Mouse (Mus musculus): Measurements from ENCODE around the gene Olfr1233.

Olfr1233 gene

DNA sequence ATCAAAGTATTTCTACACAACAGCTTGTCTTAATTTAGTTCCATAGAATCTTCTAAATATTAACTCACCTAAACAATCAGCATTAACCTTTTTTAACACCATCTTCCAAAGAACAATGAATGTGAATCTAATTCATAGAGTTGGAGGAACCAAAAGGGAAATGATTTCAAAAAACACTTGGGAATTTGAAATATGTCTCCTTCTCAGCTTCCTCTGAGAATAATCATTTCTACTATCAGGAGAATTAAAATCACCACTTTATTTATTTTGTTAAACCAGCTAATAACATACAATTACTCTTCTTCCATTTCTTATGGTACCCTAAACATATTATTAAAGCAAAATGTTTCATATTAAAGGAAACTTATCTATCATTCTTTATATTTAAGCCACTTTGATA lies at the start of gene Olfr1233:
Gene Olfr1233, minus strand, starts transcription at position 101 of the 400 bp plus-strand sequence.
- DNase-seq = no peak

DNA sequence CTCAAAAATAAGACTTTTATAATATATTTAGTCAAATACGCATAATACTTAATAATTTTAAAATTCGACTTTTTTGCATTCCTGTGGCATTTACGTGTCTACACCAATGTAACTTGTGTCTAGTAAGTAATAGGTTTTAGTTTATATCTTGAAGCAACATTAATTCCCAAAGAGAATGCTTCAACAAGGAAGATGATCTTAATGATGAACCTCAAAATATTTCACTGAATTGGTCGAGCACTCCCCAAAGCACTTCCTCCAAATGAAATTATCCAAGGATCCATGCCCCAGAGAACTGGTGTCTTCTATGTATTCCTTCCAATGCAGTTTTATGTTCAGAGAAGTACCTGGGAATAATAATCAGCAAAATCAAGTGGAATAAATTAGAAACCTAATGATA lies 22.6 kb upstream of the Olfr1233 start, which contains the start of gene Olfr1234:
Gene Olfr1234, minus strand, starts transcription at position 101 of the 400 bp plus-strand sequence.
- DNase-seq = no peak

DNA sequence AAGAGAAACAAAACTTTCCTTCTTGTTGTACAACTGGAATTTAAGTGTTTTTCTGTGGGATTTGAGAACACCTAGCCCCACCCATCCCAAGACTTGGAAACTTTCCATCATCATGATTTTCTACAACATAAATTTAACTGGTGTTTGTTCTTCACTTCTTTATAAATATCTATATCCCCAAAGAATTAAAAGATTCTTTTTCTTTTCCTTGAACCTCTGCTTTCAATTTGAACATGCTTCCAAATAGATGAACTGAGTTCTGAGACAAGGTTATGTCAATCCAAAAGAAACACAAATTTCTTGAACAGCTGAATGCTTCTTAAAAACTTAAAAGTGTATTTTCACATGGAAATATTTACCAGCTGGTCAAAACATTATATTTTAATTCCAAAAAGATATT lies 12.6 kb downstream of the Olfr1233 start, which contains the start of gene Olfr1232:
Gene Olfr1232, minus strand, starts transcription at position 101 of the 400 bp plus-strand sequence.
- DNase-seq = no peak

DNA sequence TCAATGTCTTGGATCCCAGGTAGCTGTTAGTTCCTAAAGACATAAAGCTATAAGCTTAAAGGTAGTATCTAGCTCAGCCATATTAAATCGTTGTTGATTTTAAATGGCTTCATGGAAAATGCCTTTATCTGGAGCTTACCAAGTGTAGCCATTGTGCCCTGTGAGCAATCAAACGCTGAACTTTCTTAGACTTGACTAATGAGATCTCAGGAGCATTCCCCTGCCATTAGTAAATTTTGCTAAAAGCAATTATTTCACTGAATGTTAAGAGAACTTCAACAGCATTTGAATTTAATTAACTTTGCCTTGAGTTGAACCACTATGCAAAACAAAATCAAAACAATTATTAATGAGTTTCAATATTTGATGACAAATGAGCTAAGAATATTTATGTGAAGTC lies 35.2 kb downstream of the Olfr1233 start, which contains the start of gene Olfr1231:
Gene Olfr1231, minus strand, starts transcription at position 101 of the 400 bp plus-strand sequence.
- DNase-seq = no peak

DNA sequence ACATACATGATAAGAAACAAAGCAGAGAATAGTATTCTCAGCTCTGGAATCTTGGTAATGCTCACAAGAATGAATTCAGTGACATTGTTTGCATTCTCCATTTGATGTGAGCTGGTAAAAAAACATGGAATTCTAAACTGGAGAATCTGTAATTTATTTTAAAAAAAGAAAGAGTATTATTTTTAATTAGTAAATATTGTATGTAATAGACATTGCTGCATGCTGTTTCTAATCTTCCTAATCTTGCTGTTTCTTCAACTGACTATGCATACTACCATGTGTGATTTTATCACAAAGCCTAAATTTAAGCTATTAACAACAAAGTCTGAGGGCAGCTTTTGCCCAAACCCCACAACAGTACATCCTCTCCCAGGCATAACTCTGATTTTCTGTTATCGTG lies 45.0 kb downstream of the Olfr1233 start, which contains the start of gene Olfr1230:
Gene Olfr1230, minus strand, starts transcription at position 101 of the 400 bp plus-strand sequence.
- DNase-seq = no peak

DNA sequence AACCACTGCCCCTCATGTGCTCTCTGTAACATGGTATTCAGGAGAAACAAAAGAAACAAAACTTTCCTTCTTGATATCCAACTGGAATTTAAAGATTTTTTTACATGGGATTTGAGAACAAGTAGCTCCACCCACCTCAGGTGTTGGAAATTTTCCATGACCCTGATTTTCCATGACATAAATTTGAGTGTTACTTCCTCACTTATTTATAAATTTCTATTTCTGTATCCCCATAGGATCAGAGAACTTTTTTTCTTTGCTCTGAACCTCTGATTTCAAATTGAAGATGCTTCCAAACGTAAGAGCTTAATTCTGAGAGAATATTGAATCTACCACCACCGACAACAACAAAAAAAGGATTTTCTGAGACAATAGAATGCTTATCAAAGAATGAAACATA lies 54.3 kb downstream of the Olfr1233 start, which contains the start of gene Olfr1229:
Gene Olfr1229, minus strand, starts transcription at position 101 of the 400 bp plus-strand sequence.
- no peak for DNase-seq

Measured in cerebellum, adult 8-10 months (tissue).